Mouse (Mus musculus): Measurements from ENCODE around the gene Slc45a2.
A peak's percentile ranks its signal among the peaks of the same experiment; 100 is the strongest.

- TF ChIP-seq CTCF (IDR thresholded peaks at IDR 0.05; ENCODE audit: low read depth) (peak; percentile 72), EP300 (IDR thresholded peaks at IDR 0.05; ENCODE audit: low read depth) (no peak)
Observed at GRCm38 (mm10) chr15:11008756-11009155, 8.2 kb downstream of the Slc45a2 start.

Measured in liver, postnatal 0 days (tissue).